Mouse (Mus musculus) ovary, postnatal 10 days (tissue): Measurements from ENCODE around the gene Drd2.

Source experiments
- DNase-seq: peaks from one replicate; pipeline ENCODE4 v3.0.0; 2022; ENCODE audit warnings: low spot score

Gene Drd2

DNA sequence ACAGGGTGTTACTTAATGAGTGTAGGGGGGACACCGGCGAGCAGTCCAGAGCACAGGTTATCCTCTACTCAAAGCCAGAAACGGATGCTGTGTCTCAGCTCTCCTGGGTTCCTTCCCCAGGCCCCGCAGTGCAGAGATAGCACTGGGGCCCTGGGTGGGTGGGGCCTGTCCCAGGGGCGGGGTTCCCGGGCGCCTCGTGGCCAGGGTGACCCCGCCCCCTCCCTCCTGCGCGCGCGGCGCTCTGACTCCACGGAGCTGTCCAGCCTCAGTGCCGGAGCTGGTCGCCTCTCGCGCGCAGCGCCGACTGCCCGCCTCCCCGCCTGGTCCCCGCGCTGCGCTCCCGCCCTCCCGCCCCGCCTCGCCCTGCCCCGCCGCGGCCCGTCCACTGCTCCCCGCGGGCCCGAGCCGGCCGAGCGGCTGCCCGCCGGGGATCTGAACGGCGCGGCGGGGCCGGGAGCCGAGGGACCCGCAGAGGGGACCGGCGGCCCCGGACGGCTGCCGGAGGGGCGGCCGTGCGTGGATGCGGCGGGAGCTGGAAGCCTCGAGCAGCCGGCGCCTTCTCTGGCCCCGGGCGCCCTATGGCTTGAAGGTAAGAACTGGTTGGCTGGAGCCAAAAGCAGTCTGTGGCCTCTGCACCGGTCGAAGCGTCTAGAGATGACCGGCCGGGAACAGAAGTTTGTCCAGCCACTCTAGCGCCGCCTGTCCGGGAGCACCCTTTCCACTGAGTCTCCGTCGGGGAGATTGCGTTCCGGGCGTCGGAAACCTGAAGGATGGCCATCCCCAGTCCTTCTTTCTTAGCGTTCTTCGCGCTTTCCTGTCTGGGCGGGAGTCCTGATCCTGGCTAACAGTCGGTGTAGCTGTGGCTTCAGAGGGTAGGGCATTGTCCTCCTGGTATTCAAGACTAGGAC is at the start of gene Drd2:
Gene Drd2 (plus strand): TSS at position 492 of the 908 bp plus-strand sequence.
- peak; percentile 1 for DNase-seq

DNA sequence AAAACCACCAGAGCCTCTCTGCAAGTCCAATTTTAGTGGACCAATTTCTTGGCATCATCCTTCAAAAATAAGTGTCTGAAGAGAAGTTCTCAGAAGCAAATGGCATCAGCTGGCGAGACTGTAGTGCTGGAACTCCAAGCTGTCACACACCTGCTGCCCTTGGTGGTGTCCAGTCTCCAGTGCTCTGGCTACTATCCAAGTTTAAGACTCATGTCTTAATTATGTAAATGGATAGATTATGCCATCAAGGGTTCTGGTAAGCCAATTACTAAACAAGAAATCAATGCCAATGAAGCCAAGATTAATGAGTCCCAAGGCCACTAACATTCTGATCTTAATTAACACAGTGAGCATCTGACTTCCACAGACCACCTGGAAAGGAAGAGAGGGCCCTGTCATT is 45.3 kb upstream of the Drd2 start:
- no peak for DNase-seq

DNA sequence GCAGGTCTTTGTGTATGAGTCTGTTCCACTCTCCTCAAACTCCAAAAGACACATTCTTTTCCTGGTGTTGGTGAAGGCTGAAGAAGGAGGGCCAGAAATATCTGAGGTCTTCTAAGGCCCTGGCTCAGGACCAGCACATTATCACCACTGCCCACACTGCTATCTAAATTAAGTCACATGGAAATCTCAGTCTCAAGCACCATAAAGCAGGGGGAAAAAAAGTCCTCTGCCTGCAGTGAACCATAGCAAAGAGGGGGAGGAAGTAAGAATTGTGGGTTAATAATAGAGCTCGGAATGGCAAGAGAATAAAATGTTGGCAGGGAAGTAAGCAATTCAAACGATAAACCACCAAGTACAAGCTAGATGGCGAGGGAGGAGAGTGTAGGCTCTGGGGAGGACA is 32.9 kb upstream of the Drd2 start:
- DNase-seq = no peak

DNA sequence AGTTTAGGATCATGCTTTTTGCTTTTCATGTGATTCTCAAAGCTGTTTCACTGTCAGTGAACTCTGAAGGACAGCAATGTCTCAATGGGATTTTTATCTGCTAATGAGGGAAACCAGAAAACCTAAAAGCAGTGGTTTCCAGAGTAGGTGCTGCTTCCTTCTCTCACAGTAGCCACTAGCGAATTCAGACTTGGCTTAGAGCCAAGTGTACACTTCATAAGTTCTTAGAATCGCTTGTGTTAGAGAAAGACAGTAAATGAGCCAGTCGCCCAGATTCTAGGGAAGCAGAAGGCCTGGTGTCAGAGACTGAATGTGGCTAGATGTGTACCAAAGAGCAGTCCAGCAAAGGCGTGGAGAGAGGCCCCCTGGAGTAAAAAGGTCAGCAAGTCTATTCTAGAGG is 29.6 kb upstream of the Drd2 start:
- DNase-seq = no peak

DNA sequence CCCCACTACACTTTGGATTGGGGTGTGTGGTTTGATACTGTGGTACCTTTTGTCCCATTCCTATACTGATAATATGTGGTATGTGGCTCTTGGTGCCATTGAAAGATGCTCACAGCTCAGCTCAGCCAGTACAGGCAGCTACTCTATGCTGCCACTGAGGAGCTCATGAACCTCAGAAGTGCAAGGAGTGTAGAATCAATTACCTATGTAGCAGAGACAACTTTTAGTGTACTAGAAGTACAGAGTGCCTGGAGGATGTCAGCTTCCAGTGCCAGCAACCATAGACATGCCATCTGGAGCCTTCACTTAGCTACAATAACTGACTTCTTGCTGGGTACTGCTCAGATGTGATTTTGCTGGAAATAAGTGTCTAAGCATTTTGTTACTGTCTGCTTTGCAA is 21.8 kb upstream of the Drd2 start:
- DNase-seq = no peak

DNA sequence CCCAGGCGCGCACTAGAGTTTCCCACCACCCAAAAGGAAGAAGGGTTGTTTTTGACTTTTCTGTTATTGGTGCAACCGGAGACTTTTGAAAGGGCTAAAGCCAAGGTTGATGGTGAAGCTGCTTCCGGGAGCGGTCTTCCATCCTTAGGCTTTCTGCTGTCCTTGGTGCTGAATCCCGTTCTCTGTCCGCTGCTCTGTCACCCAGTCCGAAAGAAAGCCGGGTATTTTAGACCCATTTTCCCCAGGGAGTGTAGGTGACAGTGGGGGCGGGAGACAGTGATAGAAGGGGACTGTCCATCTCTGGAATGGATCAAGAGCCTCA is 578 bp downstream of the Drd2 start:
- peak; percentile 26 for DNase-seq

DNA sequence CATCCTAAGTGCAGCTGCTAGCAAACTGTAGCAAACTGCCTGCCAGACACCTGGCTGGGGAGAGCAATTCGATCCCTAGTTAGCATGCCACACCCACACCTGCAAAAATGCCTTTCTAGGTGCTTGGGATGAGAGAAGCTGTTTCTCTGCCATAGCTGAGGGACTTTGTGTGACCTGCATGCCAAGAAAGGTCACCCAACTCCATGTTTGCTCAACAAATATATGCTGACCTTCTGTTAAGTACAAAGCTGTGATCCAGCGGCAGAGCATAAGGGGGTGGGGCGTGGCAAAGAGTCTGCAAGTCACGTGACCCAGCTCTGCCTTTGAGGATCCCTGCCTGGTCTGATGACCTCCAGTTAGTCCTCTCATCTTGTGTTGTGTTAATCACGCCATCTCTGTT is 25.3 kb downstream of the Drd2 start:
- no peak for DNase-seq

DNA sequence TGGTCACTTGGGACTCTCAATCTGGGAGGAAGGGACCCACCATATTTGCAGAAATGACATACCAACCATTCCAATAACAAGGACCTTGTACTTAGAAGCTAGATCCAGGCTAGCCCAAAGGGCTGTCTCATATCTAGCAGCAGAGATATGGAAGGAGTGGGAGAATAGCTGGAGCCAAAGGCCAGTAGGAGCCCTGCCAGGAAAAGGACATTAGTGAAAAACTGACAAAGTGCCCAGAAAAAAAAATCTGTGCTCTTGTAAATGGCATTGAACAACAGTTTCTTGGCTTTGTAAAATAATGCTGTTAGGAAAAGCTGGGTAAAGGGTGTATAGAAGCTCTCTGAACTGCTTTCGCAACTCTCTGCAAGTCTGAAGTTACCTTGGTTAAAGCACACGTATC is 33.5 kb downstream of the Drd2 start:
- no peak for DNase-seq

DNA sequence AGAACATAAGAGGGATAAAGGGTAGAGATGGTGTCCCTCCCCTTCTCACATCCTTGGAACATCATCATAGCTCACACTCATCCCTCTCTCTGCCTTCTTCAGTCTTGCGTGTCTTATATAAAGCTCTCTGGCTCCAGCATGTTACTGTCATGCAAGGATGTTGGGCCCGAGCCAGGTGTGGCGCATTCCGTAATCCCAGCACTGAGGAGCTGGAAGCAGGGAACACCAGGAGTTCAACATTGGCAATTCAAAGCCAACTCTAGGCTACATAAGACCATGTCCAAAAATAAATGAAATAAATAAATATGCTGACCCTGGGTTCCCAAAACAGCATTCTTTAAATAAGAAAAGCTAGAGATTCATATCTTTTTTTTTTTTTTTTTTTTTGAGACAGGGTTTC is 39.5 kb downstream of the Drd2 start:
- no peak for DNase-seq

DNA sequence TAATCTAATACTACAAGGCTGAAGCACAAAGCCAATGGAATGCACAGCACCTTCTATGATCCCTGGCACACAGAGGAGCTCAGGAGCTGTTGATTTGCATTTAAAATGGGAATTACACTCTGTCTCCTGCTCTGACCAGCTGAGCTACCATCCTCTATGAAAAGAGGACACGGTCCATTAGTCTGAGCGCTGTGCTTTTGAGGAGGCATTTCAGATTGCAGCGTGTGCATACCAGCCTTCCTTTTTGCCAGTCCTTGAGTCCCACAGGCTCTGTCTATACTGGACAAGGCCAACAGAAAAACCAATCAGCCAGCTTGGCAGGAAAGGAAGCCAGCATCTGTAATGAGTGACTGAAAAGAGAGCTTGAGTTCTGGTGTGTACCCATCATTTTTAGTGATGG is 43.6 kb downstream of the Drd2 start:
- DNase-seq = no peak

DNA sequence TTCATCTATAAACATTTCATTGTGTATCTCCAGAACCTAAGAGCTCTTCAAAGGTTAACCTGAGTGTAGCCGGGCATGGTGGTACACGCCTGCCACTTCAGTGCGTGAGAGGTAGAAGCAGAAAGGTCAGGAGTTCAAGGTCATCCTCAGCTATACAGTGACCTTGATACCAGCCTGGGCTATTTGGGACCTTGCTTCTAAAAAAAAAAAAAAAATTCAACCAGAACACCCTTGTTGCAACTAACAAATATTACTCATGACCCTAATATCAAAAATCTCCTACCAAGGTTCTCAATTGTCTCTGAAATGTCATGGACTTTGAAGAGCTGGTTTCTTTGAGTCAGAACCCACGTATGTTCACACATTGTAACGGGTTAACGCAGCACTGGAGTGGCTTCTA is 44.4 kb downstream of the Drd2 start:
- no peak for DNase-seq

DNA sequence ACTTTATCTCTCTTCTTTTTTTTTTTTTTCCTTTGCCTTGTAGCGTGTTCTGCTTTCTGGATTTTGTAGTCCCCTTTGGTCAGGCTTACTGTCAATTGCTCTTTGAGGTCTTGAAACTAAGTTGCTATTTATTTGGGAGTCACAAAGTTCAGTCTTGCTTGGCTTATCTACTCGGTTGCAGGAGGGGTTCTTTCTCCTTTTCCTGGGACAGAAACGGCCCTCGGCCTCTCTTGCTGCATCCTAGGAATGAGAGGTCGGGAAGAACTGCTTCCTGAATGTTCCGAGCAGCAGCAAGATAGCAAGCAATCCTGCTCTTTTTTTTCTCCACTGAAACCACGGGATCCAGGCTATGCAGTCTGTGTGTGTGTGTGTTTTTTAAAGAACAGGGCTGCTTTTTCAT is 44.9 kb downstream of the Drd2 start:
- no peak for DNase-seq

DNA sequence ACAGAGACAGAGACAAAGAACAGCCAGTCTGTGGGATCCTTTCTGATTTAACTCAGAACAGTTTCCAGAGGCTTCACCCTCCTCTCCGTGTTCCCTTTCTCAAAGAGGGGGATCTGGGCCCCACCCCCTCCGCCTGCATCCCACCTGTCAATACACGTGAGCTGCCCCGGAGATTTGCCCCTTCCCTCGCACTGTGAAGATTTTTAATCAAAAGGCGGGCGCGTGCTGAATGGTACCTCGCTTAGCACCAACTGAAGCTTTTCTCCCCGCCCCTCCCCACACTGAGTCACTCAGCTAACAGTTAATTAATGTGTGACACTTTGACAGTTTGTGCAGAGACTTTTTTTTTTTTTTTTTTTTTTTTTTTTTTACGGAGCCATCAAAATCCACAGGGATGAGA is 45.7 kb downstream of the Drd2 start:
- no peak for DNase-seq

DNA sequence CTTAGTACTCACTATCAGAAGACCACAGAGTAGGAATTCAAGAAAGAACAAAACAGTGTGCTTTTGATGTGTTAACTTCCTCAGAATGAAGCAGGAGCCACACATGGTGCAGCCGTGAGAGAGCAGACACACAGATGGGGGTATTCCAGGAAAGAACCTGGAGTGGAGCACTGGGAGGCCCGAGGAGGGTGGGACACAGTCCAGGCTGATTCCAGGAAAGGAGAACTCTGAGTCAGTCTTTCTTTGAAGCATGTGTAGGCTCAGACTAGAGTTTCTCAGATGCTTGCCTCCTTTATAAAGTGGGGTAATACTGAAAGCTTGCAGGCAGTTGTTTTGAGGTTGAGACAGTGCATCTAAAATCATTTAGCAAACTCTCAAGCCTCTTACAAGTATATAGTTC is 51.8 kb downstream of the Drd2 start:
- DNase-seq = no peak

DNA sequence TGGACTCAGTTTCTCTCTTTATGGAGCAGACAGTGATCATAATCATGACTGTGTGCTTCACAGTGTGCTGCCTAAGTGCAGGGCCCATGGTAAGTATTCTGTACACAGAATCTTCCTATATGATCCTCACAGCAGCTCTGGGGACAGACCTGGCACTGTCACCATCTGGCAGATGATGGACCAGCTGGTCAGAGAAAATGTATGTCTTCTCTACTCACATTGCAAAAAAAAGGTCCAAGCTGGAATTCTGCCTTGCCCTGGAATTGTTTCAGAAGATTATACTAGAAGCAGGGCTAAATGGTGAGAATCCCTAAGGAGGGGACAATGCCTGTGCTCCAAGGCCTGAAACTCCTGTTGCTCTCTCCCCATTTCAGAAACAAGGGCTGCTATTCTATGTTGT is 55.6 kb downstream of the Drd2 start:
- no peak for DNase-seq

DNA sequence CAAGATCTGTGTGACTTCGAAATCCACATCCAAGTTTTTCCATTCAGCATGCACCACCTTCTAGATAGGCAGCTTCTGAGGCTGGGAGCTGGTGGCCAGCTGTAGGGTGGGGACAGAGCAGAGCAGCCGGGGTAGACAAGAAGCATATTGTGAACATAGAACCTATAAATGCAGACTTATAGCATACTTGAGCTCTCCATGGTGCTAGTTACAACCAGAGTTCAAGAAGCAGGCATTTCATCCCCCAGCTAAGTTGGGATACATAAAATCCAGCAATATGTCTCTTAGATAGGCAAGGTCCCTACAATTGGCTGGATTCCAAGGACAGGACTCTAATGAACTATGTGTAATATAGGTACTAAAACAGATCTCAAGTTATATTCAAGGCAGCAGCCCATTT is 63.3 kb downstream of the Drd2 start:
- DNase-seq = no peak

DNA sequence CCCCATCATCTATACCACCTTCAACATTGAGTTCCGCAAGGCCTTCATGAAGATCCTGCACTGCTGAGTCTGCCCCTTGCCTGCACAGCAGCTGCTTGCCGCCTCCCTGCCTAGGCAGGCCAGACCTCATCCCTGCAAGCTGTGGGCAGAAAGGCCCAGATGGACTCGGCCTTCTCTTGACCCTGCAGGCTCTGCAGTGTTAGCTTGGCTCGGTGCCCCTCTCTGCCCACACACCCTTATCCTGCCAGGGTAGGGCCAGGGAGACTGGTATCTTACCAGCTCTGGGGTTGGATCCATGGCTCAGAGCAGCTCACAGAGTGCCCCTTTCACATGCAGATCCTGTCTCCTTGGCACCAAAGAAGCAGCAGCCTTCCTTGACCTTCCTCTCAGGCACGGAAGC is 66.6 kb downstream of the Drd2 start:
- DNase-seq = no peak

DNA sequence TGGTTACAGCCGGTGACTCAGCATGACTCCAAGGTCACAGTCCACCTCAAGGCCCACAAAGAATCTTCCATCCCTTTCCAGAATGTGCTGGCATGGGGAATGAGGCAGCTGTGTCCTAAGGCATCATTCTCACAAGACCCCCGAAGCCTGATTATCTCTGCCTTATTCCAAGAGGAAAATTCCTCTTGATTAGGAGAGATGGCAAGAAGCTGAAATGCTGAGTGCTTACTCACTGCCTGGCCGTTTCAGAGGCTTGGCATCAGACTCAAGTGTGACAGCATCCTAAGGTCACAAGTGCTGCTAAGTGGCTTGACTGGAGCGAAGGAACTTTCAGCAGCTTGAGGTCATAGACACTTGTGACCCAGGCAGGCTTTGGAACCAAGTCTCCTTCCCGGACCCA is 70.2 kb downstream of the Drd2 start:
- no peak for DNase-seq

DNA sequence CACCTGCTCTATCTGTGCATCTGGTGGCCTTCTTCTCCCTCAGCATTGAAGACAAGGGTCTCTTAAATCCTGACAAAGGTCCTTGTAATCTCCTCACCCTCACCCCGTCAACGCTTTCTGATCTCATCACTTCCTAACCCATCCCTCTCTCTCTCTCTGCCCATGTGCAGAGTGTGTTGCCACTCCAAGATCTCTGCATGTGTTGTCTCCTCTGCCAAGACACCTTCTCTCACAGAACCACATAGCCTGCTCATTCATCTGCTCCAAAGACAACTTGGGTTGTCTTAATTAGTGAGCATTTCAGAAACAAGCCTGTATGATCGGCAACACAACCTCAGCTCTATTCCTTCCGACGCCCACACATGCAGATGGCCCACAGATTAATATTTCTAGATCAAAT is 83.4 kb downstream of the Drd2 start:
- DNase-seq = no peak

DNA sequence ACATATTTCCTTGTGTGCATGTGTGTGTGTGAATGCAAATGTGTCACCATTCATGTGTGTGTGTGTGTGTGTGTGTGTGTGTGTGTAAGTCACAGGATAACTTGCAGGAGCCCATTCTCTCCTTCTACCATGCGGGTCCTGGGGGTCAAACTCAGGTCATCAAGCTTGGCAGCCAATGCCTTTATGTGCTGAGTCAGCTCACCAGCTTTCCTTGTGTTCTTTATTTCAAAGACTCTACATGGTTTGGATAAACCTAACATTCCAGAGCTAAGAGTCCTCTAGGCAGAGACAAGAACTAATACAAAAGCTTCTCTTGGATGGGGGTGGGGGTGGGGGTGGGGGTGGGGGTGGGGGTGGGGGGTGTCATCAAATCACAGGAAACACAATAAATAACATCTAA is 85.2 kb downstream of the Drd2 start:
- DNase-seq = no peak

DNA sequence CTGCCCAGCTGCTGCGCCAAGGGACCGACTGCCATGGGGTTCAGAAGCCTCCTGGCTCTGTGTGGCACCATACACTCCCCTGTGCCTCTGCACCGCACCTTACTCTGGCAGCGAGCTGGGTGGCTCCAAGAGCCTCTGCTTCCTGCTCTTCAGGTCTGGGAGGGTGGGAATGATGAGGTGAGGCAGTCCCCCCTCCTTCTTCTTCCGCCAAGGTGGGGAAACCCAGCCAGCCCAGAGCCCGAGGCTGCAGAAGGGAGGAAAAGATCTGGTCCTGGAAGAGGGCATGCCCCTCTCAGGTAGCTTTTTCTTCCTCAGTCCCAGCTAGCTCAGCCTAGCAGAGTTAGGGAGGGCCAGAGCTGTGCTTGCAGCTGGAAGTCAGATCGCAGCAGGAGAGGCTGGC is 86.5 kb downstream of the Drd2 start, which contains the start of gene Ankk1:
Gene Ankk1 (minus strand): TSS at position 101 of the 400 bp plus-strand sequence.
- DNase-seq = no peak

DNA sequence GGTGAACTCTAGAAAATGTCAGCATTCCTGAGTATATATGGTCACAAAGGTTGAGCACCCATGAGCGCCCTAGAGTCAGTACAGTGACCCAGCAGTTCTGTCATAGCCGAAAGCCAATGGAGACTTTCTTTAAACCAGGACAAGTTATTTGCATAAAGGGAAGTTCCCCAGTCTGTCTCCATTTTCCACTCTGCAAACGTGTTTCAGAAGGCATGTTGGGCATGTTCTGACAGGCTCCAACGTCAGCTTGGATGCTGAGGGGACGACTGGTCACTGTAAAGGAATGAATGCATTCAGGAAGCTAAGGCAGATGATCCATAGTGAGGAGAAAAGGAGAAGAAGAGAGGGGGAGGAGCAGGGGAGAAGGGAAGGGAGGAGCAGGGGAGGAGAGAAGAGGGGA is 87.1 kb downstream of the Drd2 start:
- DNase-seq = no peak

DNA sequence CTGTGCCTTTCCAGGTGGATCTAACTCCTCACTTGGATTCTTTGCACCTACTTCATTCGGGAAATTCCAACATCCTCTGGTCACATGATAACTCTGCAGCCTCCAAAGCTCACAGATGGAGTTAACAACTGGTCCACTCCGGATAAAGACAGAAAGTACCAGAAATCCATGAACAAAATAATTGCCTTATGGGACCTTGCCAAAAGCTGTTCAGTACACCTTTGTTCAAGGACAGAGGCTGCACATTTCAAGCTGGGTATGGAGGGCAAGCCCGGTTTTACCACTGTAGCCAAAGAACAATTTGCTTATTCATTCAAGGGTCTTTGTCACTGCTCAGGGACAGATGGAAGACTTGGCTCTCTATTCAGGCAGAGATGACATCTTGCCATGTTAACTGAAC is 102.2 kb downstream of the Drd2 start:
- DNase-seq = no peak

DNA sequence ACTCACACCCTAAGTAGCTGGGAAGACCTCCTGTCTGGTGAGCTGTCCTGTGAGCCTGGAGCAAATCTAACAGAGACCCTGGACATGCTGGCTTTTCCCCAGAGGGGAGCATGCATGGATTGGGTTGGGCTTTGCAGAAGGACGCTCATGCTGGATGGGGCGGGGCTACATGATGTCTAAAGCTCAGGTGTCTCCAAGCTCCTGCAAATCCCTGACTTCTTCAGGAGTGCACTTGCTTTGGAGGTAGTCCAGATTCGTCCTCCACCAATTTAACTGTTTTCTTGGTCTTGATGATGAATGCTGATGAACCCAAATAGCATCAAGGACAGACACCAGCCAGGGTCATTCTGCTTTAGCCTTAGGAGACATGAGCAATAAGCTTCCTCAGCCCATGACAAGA is 110.1 kb downstream of the Drd2 start:
- no peak for DNase-seq
